Mouse (Mus musculus) layer of hippocampus, postnatal 10 days (tissue): ENCODE measurements around the gene Erc2. TPM values are rescaled to one million over a fixed set of nuclear protein-coding genes. Genes with fewer than 3 reads are reported as not detected.

Experiments
- DNase-seq, 2 experiments: peaks; one replicate each; pipeline ENCODE4 v3.0.0; 2021; ENCODE audit warnings: low spot score in 2 of 2
- total RNA-seq, 2 experiments: library from RNA; stranded (reverse); gene quantifications; 2 replicates each; pipeline ENCODE4 v1.2.3; 2021

The Erc2 gene
- total RNA-seq, 2 experiments from 2014 or later = 236 to 251 TPM

- peak in 1 of 2 experiments; percentile 28 for DNase-seq
Measured at GRCm38 (mm10) chr14:28057885-28058860, 435.9 kb downstream of the Erc2 start.

GRCm38 (mm10) chr14:28060891-28061290, 438.7 kb downstream of the Erc2 start:
- no peak for DNase-seq

DNA sequence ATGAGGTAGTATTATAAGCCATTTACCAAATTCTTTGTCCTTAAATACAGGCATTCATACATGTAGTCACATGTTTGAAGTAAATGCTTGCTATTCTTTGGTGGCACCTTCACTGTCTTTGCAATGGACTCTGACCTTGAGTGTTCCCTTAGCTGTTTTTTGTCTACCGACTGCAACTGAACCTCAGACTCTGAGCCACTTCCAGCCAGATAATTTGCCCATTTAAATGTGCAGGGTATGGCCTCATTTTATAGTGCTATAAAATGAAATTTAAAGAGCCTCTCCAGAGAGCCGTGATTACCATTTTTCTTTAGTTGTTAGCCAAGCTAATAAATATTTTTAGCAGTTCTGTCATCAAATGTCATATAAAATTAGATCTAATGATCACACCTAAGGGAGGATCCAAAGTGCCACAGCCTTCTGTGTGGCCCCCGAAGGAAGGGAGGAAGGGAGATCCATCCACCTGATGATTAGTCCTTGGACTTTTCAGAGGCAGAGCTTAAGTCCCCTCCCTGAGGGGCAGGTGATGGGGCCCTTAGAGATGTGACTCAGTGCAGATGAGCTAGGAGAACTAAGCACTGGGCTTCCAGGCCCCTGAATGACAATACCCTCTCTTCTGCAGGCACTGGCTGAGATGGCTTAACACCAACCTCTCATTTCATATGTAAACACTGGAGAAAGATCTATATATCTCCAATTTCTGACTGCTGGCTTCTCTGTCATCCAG, 439.6 kb downstream of the Erc2 start:
- no peak for DNase-seq

GRCm38 (mm10) chr14:28068021-28068420, 445.8 kb downstream of the Erc2 start:
- DNase-seq = no peak

DNA sequence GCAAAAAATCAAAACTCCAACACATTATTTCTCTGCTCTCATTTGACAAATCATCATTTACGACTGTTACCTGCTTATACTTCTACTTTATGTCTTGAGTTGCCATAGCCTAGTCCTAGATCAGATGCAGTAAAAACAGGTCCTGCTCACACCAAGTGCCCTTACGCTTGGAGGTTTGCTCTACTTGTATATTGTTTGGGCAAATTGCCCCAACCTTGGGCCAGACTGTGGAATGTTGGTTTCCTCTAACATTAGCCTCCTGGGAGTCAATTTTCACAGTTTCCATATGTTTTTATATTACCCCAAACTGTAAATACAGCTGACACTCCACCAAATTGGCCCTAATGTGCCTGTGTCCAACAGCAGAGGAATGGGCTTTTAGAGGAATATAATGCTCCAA, 447.6 kb downstream of the Erc2 start:
- DNase-seq = no peak

GRCm38 (mm10) chr14:28072561-28072960, 450.3 kb downstream of the Erc2 start:
- DNase-seq = no peak

GRCm38 (mm10) chr14:28089636-28090443, 467.6 kb downstream of the Erc2 start:
- DNase-seq = peak; percentile 13 to 25

GRCm38 (mm10) chr14:28091367-28091766, 469.1 kb downstream of the Erc2 start:
- no peak for DNase-seq

- DNase-seq = no peak
Measured at GRCm38 (mm10) chr14:28093214-28093613, 471.0 kb downstream of the Erc2 start.

- no peak for DNase-seq
Measured at GRCm38 (mm10) chr14:28093913-28094312, 471.7 kb downstream of the Erc2 start.

DNA sequence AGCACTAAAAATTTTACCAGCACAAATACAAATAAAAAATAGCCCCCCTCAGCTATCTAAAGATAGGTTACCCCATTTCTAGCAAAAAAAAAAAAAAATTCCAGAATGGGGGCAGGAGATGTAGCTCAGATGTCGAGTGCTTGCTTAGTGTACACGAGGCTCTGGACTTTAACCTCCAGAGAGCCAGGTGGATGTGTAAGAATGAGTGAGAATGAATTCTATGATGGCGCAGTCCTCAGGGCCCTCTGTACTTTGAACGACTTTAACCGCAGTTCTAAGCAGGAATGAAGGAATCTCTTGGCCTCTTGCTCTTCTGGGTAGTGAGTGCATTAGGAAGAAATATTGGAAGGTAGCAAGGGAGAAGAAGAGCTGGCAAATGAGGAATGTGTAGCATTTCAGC, 476.9 kb downstream of the Erc2 start:
- no peak for DNase-seq

DNA sequence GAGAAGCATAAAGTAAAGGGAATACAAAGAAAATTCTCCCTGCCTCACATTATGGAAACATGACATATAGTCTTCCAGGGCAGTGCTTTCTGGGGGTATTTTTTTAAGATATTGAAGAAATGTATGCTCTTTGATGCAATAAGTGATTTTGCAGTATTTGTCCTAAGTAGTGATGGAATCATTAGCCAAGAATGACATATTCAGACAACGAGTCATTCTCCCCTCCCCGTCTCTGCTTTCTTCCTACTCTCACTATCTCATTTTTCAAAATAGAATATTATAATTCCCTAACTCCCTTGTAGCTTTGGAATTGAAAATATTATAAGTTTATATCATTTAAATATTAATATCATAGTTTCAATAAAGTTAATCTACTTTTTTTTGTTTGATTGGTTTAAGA, 490.9 kb downstream of the Erc2 start:
- no peak for DNase-seq

GRCm38 (mm10) chr14:28120851-28121250, 498.6 kb downstream of the Erc2 start:
- no peak for DNase-seq

GRCm38 (mm10) chr14:28126842-28127241, 504.6 kb downstream of the Erc2 start:
- DNase-seq = no peak

DNA sequence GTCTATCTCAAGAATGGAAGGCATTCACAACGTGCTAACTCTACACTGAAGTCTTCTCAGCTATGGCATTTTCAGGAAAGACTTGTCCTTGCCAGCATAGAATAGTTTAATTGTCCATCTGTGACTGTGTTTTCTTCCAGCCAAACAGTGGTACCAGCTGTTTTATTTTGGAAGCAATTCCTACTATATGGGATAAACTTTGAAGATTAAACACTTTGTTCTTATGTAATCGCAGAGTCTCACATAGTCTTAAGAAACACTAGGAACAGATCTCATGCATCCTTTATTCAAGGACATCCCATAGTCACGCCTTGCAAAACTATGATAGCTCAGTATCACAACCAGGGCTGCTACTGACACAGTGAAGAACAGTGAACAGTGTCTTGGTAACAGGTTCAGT, 506.8 kb downstream of the Erc2 start:
- DNase-seq = no peak

DNA sequence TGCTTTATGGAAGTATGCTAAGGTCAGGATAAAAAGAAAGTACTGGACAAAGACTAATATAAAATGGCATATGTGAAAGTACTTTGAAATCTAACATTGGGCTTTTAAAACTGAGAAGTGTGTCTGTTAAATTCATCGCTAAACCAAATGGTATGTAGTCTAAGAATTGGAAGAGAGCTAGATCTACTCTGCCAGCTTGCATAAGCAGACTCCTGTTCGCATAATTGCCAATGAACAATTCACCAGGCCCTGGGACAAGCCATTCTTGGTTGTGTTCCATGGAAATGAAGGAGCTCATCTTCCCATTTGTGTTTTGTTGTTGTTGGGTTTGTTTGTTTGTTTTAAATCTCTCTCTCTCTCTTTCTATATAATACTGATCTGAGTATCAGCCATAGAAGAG, 521.8 kb downstream of the Erc2 start:
- DNase-seq = no peak

DNA sequence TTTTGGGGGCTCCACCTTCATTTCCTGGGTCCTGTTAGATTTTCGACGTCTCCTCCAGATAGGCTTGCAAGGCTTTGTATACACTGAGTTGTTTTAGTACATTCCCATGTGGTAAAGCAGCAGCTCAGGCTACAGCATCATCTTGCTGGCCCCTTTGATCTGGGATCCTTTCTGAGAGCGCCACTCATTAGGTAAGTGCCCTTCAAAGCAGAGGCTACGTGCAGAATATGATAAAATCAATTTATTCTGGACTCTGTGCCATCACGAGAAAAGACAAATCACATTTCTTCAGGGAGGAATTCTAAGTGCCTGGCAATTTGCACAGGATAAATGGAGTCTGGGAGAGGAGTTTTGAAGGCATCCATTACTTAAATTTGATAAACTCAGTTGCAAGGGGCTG, 525.0 kb downstream of the Erc2 start:
- no peak for DNase-seq

- no peak for DNase-seq
Measured at GRCm38 (mm10) chr14:28150942-28151341, 528.7 kb downstream of the Erc2 start.

DNA sequence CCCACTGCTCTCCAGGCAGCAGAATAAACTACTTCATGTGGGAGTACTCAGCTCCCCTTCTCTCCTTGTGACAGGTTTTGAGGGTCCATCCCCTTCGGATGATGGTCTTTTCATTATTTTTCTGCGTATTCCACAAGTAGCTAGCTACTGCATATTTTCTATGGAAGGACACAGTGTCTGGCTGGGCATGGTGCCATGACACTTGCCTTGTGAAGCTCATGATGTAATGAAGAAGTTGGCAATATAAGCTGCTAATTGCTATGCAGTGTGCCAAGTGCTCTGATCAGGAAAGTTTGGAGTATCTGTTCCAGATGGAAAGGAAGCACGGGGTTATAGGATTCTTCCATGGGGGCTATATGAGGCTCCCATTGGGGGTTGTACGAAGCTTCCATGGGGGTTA, 533.5 kb downstream of the Erc2 start:
- DNase-seq = peak in 1 of 2 experiments; percentile 22

- no peak for DNase-seq
Measured at GRCm38 (mm10) chr14:28160852-28161251, 538.6 kb downstream of the Erc2 start.

- peak; percentile 34 to 47 for DNase-seq
Measured at GRCm38 (mm10) chr14:28164642-28165408, 542.6 kb downstream of the Erc2 start.
